Mouse (Mus musculus) splenic B cell, adult 2 months (primary cell): ENCODE results near the gene Schip1.

Experiments
- DNase-seq: peaks from one replicate; pipeline ENCODE4 v3.0.0-alpha.2; 2011; ENCODE audit warnings: low read depth, low spot score
- H3K27me3 ChIP-seq: 2 replicates; pipeline ENCODE4 v1.6.1; 2012; ENCODE audit warnings: mild to moderate bottlenecking, low read length, moderate library complexity, mixed read lengths; ENCODE audit not compliant: control insufficient read depth, poor library complexity, insufficient read depth, severe bottlenecking
- H3K36me3 ChIP-seq: 2 replicates; pipeline ENCODE4 v1.6.1; 2012; ENCODE audit warnings: mild to moderate bottlenecking, low read length, moderate library complexity, mixed read lengths; ENCODE audit not compliant: control insufficient read depth, poor library complexity, insufficient read depth, severe bottlenecking

Gene Schip1

GRCm38 (mm10) chr3:68282844-68283594 is 218.4 kb downstream of the Schip1 start:
- Histone ChIP-seq H3K36me3 (no peaks in the 10 kb centered on the region), H3K27me3 (no peaks in the 10 kb centered on the region)
- DNase-seq: no peak

- H3K27me3 ChIP-seq: no peaks in the 10 kb centered on the region
- DNase-seq: no peak
- H3K36me3 ChIP-seq: no peaks in the 10 kb centered on the region
Measured at GRCm38 (mm10) chr3:68283595-68283991, 219.0 kb downstream of the Schip1 start.

- Histone ChIP-seq H3K27me3 (no peaks in the 10 kb centered on the region), H3K36me3 (no peaks in the 10 kb centered on the region)
- DNase-seq: no peak
Measured at GRCm38 (mm10) chr3:68284500-68284899, 219.9 kb downstream of the Schip1 start.

GRCm38 (mm10) chr3:68296752-68297151 is 232.2 kb downstream of the Schip1 start:
- DNase-seq: no peak
- no peaks in the 10 kb centered on the region for H3K36me3 ChIP-seq
- H3K27me3 ChIP-seq: no peaks in the 10 kb centered on the region

GRCm38 (mm10) chr3:68305647-68306046 is 241.0 kb downstream of the Schip1 start:
- DNase-seq: no peak
- no peaks in the 10 kb centered on the region for H3K27me3 ChIP-seq

GRCm38 (mm10) chr3:68306726-68307125 is 242.1 kb downstream of the Schip1 start:
- no peak for DNase-seq
- H3K27me3 ChIP-seq: no peaks in the 10 kb centered on the region
- no peaks in the 10 kb centered on the region for H3K36me3 ChIP-seq

More at GRCm38 (mm10) chr3:68305647-68306046, 241.0 kb downstream of the Schip1 start:
- no peaks in the 10 kb centered on the region for H3K36me3 ChIP-seq

GRCm38 (mm10) chr3:68325575-68325974 is 261.0 kb downstream of the Schip1 start:
- H3K27me3 ChIP-seq: no peaks in the 10 kb centered on the region
- H3K36me3 ChIP-seq: no peaks in the 10 kb centered on the region
- DNase-seq: no peak

- DNase-seq: no peak
- H3K36me3 ChIP-seq: no peaks in the 10 kb centered on the region
- no peaks in the 10 kb centered on the region for H3K27me3 ChIP-seq
Measured at GRCm38 (mm10) chr3:68332515-68332914, 267.9 kb downstream of the Schip1 start.

GRCm38 (mm10) chr3:68335501-68335900 is 270.9 kb downstream of the Schip1 start:
- DNase-seq: no peak
- H3K27me3 ChIP-seq: no peaks in the 10 kb centered on the region
- H3K36me3 ChIP-seq: no peaks in the 10 kb centered on the region

- no peaks in the 10 kb centered on the region for H3K36me3 ChIP-seq
- no peak for DNase-seq
- no peaks in the 10 kb centered on the region for H3K27me3 ChIP-seq
Measured at GRCm38 (mm10) chr3:68350624-68351023, 286.0 kb downstream of the Schip1 start.

- DNase-seq: no peak
- no peaks in the 10 kb centered on the region for H3K36me3 ChIP-seq
- H3K27me3 ChIP-seq: no peaks in the 10 kb centered on the region
Measured at GRCm38 (mm10) chr3:68351461-68351860, 286.9 kb downstream of the Schip1 start.

- no peaks in the 10 kb centered on the region for H3K27me3 ChIP-seq
- DNase-seq: no peak
- no peaks in the 10 kb centered on the region for H3K36me3 ChIP-seq
Measured at GRCm38 (mm10) chr3:68352961-68353360, 288.4 kb downstream of the Schip1 start.

- Histone ChIP-seq H3K27me3 (no peaks in the 10 kb centered on the region), H3K36me3 (no peaks in the 10 kb centered on the region)
- DNase-seq: no peak
Measured at GRCm38 (mm10) chr3:68353492-68353891, 288.9 kb downstream of the Schip1 start.

- no peak for DNase-seq
- Histone ChIP-seq H3K36me3 (no peaks in the 10 kb centered on the region), H3K27me3 (no peaks in the 10 kb centered on the region)
Measured at GRCm38 (mm10) chr3:68356516-68356915, 291.9 kb downstream of the Schip1 start.

GRCm38 (mm10) chr3:68368029-68368428 is 303.4 kb downstream of the Schip1 start:
- Histone ChIP-seq H3K36me3 (no peaks in the 10 kb centered on the region), H3K27me3 (no peaks in the 10 kb centered on the region)
- DNase-seq: no peak

GRCm38 (mm10) chr3:68372925-68373324 is 308.3 kb downstream of the Schip1 start:
- H3K27me3 ChIP-seq: no peaks in the 10 kb centered on the region
- no peak for DNase-seq
- H3K36me3 ChIP-seq: no peaks in the 10 kb centered on the region
